Mouse (Mus musculus) heart, adult 11 months (tissue): Measurements from ENCODE around the gene Slc7a7.
A peak's percentile ranks its signal among the peaks of the same experiment; 100 is the strongest.

Source experiments
- DNase-seq: peaks from one replicate; pipeline ENCODE4 v3.0.0; 2022

Slc7a7 gene

DNA sequence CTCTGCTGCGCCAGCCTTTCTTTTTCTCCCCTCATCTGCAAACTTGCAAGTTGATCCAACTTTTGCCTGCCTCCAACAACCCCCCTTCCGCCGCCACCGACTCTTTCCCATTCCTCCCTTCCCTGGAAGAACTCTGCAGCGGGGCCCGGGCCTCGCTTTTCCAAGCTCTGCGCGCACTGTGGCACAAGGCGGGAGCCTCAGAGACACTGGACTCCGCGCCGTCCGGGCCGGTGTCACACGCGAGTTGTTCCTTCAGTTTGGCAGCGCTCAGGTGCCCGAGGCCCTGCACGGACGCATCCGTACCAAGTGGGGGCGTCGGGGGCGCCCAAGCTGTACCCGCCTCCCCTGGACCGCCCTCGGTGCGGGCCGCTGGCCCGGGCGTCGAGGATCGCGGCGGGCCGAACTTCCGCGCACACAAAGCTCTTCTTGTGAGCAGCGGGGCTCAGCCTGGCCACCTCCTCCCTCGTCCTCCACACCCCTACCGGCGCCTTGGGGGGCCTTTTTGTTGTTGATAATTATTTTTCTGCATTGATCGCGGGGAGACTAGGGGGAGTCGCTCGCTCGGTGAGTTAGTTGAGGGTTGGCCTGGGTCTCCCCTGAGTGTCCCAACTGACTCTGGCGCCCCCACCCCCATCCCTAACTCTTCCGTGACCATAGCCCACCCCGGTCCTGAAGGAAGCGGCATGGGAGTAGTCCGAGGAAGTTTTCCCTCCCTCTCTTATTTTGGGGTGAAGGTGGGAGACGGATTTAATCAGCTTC is 14.7 kb upstream of the Slc7a7 start:
- peak; percentile 93 for DNase-seq

DNA sequence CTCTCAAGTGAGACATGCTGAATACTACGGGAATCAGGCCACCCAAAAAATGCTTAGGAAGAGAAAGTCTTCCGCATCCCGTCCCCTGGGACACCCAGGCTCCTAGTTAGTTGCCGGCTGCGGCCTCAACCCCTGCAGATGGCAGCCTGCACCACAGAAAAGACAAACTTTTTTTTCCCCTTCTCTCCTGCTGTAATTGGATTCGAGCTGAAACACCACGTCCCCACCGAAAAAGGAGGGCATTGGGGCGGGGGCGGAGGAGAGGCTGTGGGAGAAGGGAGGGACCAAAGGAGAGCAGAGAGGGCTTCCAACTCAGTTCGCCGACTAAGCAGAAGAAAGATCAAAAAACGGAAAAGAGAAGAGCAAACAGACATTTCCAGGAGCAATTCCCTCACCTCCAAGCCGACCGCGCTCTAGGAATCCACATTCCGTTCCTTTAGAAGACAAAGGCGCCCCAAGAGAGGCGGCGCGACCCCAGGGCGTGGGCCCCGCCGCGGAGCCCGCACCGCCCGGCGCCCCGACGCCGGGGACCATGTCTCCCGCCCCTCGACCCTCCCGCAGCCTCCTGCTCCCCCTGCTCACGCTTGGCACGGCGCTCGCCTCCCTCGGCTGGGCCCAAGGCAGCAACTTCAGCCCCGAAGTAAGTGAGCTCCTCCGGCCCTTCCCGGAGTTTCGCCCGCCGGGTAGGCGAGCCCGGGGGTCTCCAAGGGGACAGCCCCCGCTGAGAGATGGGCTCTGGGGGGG is 13.9 kb upstream of the Slc7a7 start, which contains the start of gene Mmp14:
Gene Mmp14 (plus strand): TSS at position 279 of the 744 bp plus-strand sequence.
- DNase-seq, result peak; percentile 98

DNA sequence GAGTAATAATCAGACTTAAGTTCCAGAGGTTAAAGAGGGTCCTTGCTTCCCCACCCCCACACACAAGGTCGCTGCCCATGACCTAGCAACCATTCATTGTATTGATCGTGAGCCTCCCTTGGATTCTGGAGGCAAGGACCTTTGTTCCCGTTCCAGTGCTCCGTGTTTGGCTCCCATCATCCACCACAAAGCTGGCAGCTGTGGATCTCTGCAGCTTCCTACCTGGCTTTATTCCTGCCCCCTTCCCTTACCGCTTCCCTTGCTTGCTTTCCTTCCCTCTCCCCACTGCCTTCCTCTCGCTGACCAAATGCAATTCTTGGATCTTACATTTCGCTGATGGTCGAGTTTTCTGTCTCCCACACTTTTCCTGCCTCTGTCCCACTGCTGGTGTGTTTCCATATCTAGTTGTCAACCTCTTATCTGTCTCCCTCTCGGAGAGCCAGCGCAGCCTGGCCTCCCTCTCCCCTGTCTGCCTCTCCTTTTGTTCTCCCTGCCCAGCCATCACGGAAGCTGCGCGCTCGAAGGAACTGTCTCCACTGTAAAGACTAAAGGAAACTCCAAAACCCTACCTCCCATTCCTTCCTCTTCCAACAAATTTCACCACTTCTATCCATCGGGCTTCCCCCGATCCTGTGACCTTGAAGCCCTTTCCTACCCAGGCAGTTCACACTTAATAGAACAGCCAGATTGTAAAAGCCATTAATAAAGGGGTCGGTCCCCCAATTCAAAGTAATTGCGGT is 13.0 kb upstream of the Slc7a7 start:
- DNase-seq, result peak; percentile 90

DNA sequence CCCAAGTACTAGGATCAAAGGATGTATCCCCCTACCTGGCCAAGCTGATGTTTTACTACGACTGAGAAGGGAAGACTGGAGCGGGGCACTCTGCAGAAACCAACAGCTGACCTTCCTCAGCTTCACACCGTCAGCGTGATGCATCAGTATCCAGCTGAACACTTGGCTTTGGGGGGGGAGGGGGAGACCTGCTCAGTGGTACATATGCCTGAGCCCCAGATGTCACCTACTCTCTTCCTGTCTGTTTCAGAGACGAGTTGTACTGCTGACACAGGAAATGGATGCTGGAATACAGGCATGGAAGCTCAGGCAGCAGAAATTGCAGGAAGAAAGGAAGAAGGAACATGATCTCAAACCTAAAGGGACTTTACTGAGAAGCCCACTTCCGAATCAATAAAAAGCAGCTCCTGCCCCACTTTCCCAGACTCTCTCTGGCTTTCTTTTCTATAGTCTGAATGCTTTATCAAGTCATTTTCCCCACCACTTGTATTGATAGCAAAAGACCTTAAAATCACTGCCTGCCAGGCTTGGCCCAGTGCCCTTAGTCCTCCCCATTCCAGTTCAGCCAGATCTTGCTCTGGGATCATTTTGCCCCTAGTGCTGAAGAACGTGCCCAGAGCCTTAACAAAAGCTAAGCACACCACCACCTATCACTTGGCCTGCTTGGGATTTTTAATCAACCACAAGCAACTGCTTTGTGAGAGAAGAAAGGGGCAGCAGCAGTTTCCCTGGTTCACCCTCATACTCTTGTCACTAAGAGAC is 11.9 kb upstream of the Slc7a7 start:
- peak; percentile 87 for DNase-seq

DNA sequence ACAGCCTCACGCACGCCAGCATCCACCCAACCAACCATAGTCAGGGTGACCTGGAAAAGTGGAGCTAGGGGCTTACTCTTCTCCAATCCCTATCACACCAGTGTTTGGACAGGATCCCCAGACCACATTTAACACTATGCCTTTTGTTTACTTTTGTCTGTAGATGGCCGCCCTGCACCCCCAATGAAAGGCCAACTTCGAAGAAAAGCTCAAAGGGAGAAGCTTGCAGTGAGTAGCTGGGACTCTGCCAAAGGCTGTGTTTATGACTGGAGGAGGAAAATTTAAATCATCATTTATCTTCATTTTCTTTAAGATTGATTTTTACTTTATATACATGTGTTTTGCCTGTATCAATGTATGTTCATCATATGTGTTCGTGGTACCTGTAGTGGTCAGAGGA is 10.8 kb upstream of the Slc7a7 start:
- DNase-seq, result peak; percentile 78

DNA sequence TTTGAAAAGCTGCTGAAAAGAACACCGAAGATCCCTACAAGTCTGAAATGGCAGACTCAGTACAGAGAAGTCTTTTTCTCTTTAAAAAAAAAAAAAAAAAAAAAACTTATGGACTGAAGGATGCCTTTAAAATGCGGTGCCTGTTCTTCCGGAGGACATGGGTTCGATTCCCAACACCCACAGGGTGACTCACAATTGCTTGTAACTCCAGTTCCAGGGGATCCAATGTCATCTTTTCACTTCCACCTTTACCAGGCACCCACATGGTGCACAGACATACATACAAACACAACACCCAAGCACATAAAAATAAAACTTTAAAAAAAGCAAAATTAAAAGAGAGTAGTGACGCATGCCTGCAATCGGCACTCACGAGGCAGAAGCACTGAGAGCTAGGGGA is 10.1 kb upstream of the Slc7a7 start:
- peak; percentile 69 for DNase-seq

DNA sequence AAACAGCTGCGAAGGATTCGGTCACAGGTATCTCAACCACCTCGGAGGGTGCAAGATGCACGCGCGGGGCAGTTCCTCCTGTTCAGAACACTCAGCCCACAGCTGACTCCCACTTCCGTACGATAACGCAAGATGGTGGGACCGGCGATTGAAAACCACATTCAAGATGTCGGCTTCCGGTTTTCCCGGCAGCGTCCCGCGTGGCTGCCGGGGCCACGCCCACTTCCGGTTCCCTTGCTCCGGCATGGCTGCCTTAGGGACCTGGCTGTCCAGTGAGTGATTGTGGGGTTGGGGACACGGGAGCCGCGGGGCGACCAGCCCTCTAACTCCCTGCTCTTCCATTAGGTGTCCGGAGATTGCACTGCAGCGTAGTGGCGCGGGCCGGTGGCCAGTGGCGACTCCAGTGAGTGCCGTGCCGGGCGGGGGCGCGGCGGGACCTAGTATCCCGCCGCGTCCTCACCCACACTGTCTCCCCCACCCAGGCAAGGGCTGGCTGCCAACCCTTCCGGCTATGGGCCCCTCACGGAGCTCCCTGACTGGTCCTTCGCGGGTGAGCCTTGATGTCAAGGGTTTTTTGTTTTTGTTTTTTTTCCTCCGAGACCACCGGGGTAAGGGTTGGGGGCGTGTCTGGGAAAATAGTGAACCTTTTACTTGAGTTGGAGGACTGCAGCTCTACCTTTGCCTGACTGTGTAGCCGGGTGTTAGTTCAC is 9.3 kb upstream of the Slc7a7 start, which contains the start of gene Mrpl52:
Gene Mrpl52 (plus strand): TSS at position 221 of the 710 bp plus-strand sequence.
- peak; percentile 99 for DNase-seq

DNA sequence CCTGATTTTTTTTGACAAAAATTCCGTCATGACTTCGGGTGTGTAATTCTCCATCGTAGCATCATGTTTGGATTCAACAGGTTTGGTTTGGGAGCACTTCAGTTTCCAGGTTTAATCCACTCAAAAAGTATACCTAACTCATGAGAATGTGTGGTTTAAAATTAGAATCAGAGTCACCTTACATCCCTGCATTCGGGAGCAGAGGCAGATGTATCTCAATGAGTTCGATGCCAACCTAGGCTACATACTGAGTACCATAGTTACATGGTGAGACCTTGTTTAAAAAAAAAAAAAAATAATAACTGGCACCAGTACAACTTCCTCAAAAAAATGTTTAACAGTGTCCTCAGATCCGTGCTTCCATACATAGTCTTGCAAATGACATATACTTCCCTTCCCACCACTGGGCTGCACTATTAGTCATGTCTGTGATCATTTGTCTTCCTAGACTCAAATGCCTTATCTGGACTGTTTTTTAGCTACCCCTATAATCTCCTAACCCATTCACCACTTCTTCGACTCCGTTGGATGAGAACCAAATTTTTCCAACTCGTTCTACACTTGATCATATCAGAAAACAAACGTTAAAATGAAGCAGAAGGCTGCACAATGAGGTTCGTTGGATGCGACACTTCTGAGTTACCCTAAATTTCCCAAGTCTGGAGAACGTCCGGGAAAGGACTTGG is 8.6 kb upstream of the Slc7a7 start:
- peak; percentile 69 for DNase-seq

DNA sequence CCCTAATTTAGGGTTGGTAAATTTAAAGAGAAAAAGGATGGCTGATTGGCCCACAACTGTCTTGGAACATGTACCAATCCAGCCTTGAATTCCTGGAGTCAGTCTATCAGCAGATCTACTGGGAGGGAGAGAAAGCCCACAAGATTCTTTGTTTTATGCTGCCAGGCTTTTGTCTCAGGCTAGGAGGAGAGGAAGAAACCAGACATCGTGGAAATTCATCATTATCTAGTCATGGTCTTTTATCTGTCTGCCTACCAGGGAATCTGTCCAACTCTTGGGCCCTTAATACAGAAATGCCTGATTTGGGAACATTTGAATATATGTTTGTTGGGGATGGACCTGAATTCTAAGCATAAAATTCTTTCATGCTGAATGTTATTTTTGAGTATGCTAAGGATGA is 8.0 kb upstream of the Slc7a7 start:
- DNase-seq, result no peak

DNA sequence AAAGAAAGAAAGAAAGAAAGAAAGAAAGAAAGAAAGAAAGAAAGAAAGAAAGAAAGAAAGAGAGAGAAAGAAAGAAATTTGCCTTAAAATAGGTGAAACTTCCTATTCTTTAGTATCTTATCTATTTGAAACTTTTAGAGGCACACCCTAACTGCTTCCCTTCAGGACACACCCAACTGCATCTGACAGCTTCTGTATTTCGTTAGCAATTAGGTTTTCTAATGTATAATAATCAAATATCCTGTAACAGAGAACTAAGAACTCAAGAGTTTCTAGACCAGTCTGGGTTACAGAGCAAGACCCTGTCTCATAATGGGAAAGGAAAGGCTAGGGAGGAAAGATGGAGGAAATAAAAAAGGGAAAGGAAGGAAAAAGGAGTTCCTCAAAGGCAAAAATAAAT is 7.1 kb upstream of the Slc7a7 start:
- DNase-seq, result no peak

DNA sequence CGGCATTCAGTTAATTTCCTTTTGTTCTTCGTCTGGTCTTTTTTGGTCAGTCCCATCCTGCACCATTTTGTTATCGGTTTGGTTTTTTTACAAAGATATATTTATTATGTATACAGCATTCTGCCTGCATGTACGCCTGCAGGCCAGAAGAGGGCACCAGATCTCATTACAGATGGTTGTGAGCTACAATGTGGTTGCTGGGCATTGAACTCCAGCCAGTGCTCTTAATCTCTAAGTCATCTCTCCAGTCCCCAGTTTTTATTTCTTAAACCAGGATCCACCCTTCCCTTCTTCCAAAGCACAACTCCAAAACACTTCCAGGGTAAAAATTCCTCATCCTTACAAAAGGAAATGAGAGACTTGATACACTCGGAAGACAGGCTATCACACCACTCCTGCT is 5.8 kb upstream of the Slc7a7 start:
- DNase-seq, result peak; percentile 76

DNA sequence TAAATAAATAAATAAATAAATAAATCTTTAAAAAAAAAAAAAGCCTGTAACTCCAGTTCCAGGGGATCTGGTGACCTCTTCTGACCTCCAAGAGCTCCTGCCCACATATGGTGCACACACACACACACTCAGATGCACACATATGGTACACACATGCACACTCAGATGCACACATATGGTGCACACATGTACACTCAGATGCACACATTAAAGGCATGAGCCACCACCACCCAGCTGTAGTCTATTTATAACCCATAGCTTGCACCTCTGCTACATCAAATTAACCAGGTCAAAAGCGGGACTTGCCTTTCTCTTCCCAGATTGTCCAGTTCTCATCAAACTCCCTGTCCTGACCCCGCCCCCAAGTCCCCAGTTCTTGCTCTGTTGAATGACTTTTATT is 3.4 kb upstream of the Slc7a7 start:
- peak; percentile 70 for DNase-seq

DNA sequence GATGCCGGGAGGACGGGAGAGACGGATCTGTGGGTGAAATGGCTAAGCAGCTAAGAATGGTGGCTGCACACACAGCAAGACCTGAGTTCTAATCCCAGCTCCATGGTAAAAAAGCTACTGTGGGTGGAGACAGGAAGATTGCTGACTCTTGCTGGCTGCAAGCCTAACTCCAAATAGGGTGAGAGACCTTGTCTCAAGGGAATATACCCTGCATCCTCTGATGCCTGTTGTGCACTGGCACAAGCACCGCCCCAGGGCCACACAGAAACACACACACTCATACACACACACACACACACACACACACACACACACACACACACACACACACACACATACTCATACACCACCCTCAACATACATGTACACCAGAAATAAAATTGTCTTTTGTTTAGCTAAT is 750 bp downstream of the Slc7a7 start:
- DNase-seq, result no peak

DNA sequence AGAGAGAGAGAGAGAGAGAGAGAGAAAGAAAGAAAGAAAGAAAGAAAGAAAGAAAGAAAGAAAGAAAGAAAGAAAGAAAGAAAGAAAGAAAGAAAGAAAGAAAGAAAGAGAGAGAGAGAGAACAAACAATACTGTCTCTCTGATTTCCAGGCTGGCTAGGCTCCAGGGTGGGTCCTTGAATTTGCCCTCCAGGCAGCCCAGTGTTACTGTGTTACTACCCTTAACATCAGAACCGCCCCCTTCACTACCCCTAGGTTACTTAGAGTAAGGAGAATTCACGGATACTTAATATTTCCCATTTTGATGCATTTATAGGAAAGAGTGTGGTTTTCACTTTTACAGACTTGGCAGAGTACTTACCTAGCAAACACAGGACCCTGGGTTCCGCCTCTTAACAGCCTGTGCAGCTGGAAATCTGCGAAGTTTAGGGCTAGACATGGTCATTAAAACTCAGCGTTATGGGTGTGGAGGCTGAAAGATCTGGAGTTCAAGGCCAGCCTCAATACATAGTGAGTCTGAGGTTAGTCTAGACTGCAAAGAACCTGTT is 1.3 kb downstream of the Slc7a7 start:
- no peak for DNase-seq

DNA sequence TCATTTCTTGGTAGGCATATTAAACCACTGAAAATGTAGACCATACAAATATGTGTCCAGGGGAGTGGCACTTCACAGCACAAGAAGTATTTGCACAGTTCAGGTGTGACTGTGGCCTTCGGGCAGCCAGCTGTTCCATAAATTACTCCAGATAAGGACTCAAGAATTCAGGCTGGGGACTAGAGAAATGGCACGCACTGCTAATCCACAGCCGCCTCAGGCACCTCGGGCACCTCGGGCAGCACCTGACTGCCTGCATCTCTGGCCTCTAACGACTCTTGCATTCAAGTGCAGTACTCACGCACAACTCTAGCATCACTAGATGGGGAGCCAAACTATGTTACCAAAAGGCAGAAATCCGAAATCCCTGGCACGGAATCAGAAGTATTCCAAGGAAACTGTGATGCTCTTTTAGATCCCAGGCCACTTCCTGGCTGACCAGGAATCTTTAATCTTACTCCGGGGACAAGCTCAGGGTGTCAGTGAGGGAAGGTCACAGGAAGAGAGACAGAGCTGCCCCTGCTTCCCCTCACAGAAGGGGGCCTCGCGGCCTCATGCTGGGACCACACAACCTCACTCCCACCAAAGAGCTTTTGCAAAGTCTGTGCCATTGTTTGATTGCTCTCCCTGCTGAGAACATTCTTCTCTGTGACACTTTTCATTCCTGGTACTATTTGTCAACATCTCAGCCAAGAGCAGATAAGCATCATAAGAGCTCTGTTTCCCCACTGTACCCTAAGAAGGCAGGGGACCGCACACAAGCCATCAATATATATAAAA is 2.1 kb downstream of the Slc7a7 start:
- DNase-seq, result no peak

DNA sequence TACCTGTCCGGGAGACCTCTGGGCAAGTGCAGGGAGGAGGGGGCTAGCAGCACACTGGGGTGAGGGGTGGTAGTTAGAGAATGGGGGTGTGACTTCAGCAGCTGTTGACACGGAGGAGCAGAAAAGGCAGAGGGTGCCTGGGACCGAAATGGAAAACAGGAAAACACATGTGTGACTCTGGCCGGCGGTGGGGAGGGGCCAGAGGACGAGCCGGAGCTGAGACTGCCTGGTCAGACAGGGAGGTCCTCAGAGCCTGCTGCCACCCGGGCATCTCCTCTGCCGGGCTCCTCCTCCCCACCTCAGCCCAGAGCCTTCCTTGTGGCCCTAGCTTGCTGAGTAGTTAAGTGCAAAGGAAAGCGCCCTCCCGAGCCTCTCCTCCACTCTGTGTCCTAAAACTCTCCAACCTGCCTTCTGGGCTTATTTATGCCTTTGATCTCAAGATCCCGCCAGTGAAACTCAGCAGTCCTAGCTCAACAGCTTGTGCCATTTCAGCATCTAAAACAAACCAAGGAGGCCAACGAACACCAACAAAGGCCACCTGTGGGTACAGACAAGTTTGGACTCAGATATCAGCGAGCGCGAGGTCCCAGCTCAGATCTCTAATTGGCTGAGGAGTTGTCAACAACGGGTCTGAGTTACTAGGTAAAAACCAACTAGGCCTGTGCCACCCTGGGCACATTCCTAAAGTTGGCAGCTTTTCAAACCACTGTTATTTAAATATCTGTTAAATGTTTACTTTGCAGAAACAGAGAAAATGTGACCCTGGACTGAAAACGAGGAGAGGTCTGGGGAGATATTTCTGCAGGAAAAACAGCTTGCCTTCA is 3.5 kb downstream of the Slc7a7 start:
- peak; percentile 93 for DNase-seq

DNA sequence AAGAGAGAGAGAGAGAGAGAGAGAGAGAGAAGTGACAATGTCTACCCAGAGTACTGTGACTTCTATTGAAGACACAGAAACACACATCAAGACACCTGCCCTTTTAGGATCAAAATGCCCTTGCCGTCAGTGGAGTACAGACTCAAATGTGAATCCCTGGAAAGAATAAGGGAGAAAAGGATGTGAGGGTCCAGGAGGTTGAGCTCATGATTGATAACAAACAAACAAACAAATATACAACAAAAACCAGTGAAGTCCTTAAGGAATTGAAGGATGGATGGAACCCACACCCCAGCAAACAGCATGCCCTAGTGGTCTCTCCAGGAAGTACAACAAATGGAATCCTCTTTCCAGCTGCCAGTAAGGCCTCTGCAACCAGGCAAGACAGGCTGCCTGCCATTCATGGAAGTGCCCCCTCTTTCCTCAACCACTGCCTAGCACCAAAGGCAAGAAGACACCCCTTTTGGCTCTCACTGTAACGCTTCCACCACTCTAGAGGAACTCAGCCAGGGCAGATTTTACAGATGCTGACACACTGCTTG is 4.9 kb downstream of the Slc7a7 start:
- peak; percentile 91 for DNase-seq

DNA sequence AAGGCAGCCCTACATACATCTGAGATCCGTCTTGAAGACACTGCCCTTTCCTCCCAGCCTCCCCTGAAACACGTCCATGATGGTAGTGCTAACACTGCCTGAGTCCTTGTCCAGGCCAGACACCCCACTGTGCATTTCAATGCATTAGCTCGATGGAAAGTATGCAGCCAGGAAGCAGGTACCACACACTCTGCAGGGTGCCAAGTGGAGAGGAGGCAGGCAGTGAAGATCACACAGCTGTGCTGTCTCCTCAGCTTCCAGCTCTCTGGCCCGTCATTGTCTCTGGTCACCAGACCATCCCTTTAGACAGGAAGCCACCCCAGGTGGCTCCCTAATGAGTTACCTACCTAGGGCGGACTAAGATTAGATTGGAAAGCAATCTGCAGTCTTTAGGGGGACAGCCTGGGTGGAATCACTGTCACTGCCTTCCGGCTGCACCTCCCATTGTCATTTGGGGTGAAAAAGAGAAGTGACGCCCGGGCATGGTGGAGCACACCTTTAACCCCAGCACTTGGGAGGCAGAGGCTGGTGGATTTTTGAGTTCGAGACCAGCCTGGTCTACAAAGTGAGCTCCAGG is 5.5 kb downstream of the Slc7a7 start:
- no peak for DNase-seq
